8 mouse cellular contexts compared by ENCODE assay signal in genomic region chr9:53340328-53340916, GRCm38 (mm10). TPM values are rescaled to one million over a fixed set of nuclear protein-coding genes. Genes with fewer than 3 reads are reported as not detected.
DNase-seq lines count a peak whose midpoint lies in the region; ATAC-seq and TF ChIP-seq lines count a peak whose summit lies in the region.

No protein-coding gene starts in this region.

- peaks cover 6% of the 10 kb centered on the region; the same call in 1 of the 2 replicates for H3K79me2 ChIP-seq in liver, adult 2 months (ENCODE audit: control insufficient read depth, insufficient read depth, low read length)

- intact Hi-C loops in left cerebral cortex, postnatal 36 days (cut with DNase I), result loop anchor here (2.0 kb wide), 1 partner anchor 44 kb away; the partner anchor contains the start of gene Kdelc2

- peak overlapping the region; percentile 59 for H3K4me3 ChIP-seq in liver, adult 2 months (ENCODE audit: insufficient read depth, low read depth, low read length)
- peak overlapping the region; percentile 38 for H3K4me3 ChIP-seq in forebrain, postnatal 0 days (ENCODE audit: low read depth, low read length)
- H3K4me3 ChIP-seq in limb, embryonic 15.5 days, result peak overlapping the region; percentile 49
- peak overlapping the region; percentile 75 for H3K4me3 ChIP-seq in small intestine, adult 2 months (ENCODE audit: low read depth, low read length)

- no peak for TF ChIP-seq CTCF in liver, adult 2 months (IDR thresholded peaks at IDR 0.05; ENCODE audit: low read depth, low read length)
- no peak for TF ChIP-seq CTCF in forebrain, postnatal 0 days (IDR thresholded peaks at IDR 0.05; ENCODE audit: low read depth)
- no peak for TF ChIP-seq CTCF in small intestine, adult 2 months (IDR thresholded peaks at IDR 0.05; ENCODE audit: extremely low read depth, insufficient read length, insufficient replicate concordance, low read depth, low read length)

- DNase-seq in liver, adult 2 months (ENCODE audit: extremely low read depth, low read depth, low spot score), result peak; percentile 91
- DNase-seq in liver, result no peak
- peak; percentile 1 for DNase-seq in forebrain, postnatal 0 days
- no peak for DNase-seq in adrenal gland, adult 18-20 months (ENCODE audit: low spot score in 2 of 2)
- DNase-seq in left cerebral cortex, postnatal 36 days (ENCODE audit: low spot score in 2 of 2), result no peak
- DNase-seq in layer of hippocampus, adult 18-20 months (ENCODE audit: low spot score in 2 of 2), result no peak

- H3K9ac ChIP-seq in liver, adult 2 months (ENCODE audit: low read depth, low read length), result peak overlapping the region; percentile 47
- no peak overlapping the region; the same call in 1 of the 2 replicates for H3K9ac ChIP-seq in forebrain, postnatal 0 days
- peak overlapping the region; percentile 8 for H3K9ac ChIP-seq in limb, embryonic 15.5 days

- peak overlapping the region; percentile 97 for H3K27ac ChIP-seq in liver, adult 2 months (replicated peaks; ENCODE audit: insufficient read depth, low read depth, low read length)
- no peak overlapping the region for H3K27ac ChIP-seq in forebrain, postnatal 0 days (ENCODE audit: low read depth, low read length)
- 0 out of 2 replicates have a peak overlapping the region, but pooled peaks have one; percentile 1 for H3K27ac ChIP-seq in limb, embryonic 15.5 days
- H3K27ac ChIP-seq in small intestine, adult 2 months (ENCODE audit: insufficient read depth, low read depth, low read length), result peak overlapping the region; percentile 70

- H3K9me3 ChIP-seq in forebrain, postnatal 0 days (ENCODE audit: low read length), result no peaks in the 10 kb centered on the region
- H3K9me3 ChIP-seq in limb, embryonic 15.5 days, result no peaks in the 10 kb centered on the region

- 11% methylated on average over 17 of the region's 17 CpGs for WGBS in liver, adult 2 months
- 37% methylated on average over 17 of the region's 17 CpGs for WGBS in forebrain, postnatal 0 days
- whole genome bisulfite sequencing in limb, embryonic 15.5 days, result 13% methylated on average over 17 of the region's 17 CpGs
- 11% methylated on average over 17 of the region's 17 CpGs for WGBS in small intestine, adult 2 months

- H3K4me2 ChIP-seq in forebrain, postnatal 0 days (ENCODE audit: low read depth), result peak overlapping the region; percentile 59
- H3K4me2 ChIP-seq in limb, embryonic 15.5 days, result peak overlapping the region; percentile 89

- no peak for ATAC-seq in forebrain, postnatal 0 days
- no peak for ATAC-seq in limb, embryonic 15.5 days (ENCODE audit: insufficient number of reproducible peaks, low FRiP score, low TSS enrichment, low read depth)

- H3K36me3 ChIP-seq in liver, adult 2 months (ENCODE audit: control insufficient read depth, insufficient read depth, low read length), result no peaks in the 10 kb centered on the region
- no peaks in the 10 kb centered on the region for H3K36me3 ChIP-seq in forebrain, postnatal 0 days (ENCODE audit: insufficient read depth)
- H3K36me3 ChIP-seq in limb, embryonic 15.5 days, result no peaks in the 10 kb centered on the region
- H3K36me3 ChIP-seq in small intestine, adult 2 months (ENCODE audit: control insufficient read depth, insufficient read depth, low read length), result no peaks in the 10 kb centered on the region

- peaks cover 16% of the 10 kb centered on the region for H3K4me1 ChIP-seq in liver, adult 2 months (ENCODE audit: control insufficient read depth, insufficient read depth, low read length)
- H3K4me1 ChIP-seq in forebrain, postnatal 0 days (ENCODE audit: insufficient read depth), result no peaks in the 10 kb centered on the region
- peaks cover 7% of the 10 kb centered on the region for H3K4me1 ChIP-seq in limb, embryonic 15.5 days
- peaks cover 3% of the 10 kb centered on the region; the same call in 1 of the 2 replicates for H3K4me1 ChIP-seq in small intestine, adult 2 months (ENCODE audit: control insufficient read depth, insufficient read depth, insufficient read length, low read length)

- no peaks in the 10 kb centered on the region for H3K27me3 ChIP-seq in liver, adult 2 months (ENCODE audit: control insufficient read depth, insufficient read depth, low read length)
- no peaks in the 10 kb centered on the region; the same call in 1 of the 2 replicates for H3K27me3 ChIP-seq in forebrain, postnatal 0 days (ENCODE audit: insufficient read depth, low read length)
- no peaks in the 10 kb centered on the region for H3K27me3 ChIP-seq in limb, embryonic 15.5 days
- H3K27me3 ChIP-seq in small intestine, adult 2 months (ENCODE audit: control insufficient read depth, insufficient read depth, low read length), result no peaks in the 10 kb centered on the region

- TF ChIP-seq POLR2A in liver, adult 2 months (IDR thresholded peaks at IDR 0.05; ENCODE audit: extremely low read depth, insufficient read depth, low read length), result no peak
- TF ChIP-seq POLR2A in small intestine, adult 2 months (IDR thresholded peaks at IDR 0.05; ENCODE audit: low read depth, low read length), result no peak

RNA-seq across cellular contexts. Expression of gene Exph5, which starts 39.0 kb away (rescaled TPM):
- 11.9 and 12.6 TPM in 2 replicates for total RNA-seq in liver, adult 2 months (2014; rRNA removed)
- 1.9 and 2.7 TPM in 2 replicates for polyA plus RNA-seq in liver, adult 2 months (2012; rRNA removed)
- total RNA-seq in forebrain, postnatal 0 days (2014; rRNA removed), result 0.46 and 0.48 TPM in 2 replicates
- polyA plus RNA-seq in forebrain, postnatal 0 days (2015; fragmentation: Nextera tagmentation; extraction: Ambion mirVana), result 0.10 and 0.25 TPM in 2 replicates
- 2.6 and 2.7 TPM in 2 replicates for polyA plus RNA-seq in limb, embryonic 15.5 days (2015; fragmentation: Nextera tagmentation; extraction: Ambion mirVana)
- 1.3 and 2.6 TPM in 2 replicates for polyA plus RNA-seq in small intestine, adult 2 months (2012; rRNA removed)
- under 1 TPM; 0.13 to 0.20 TPM for total RNA-seq in adrenal gland, adult 18-20 months (2021)
- 10 to 100 TPM; 26.8 to 29.0 TPM for total RNA-seq in left cerebral cortex, postnatal 36 days (2021)
- 1 to 10 TPM; 4.4 to 4.5 TPM for total RNA-seq in layer of hippocampus, adult 18-20 months (2021)

RNA-seq across cellular contexts. Expression of gene Kdelc2, which starts 43.4 kb away (rescaled TPM):
- total RNA-seq in liver, adult 2 months (2014; rRNA removed), result 5.6 and 6.2 TPM in 2 replicates
- 2.0 and 2.4 TPM in 2 replicates for polyA plus RNA-seq in liver, adult 2 months (2012; rRNA removed)
- total RNA-seq in forebrain, postnatal 0 days (2014; rRNA removed), result 5.2 and 11.1 TPM in 2 replicates
- polyA plus RNA-seq in forebrain, postnatal 0 days (2015; fragmentation: Nextera tagmentation; extraction: Ambion mirVana), result 4.3 and 5.5 TPM in 2 replicates
- 31.9 and 32.4 TPM in 2 replicates for polyA plus RNA-seq in limb, embryonic 15.5 days (2015; fragmentation: Nextera tagmentation; extraction: Ambion mirVana)
- polyA plus RNA-seq in small intestine, adult 2 months (2012; rRNA removed), result 1.5 and 2.6 TPM in 2 replicates
- total RNA-seq in adrenal gland, adult 18-20 months (2021), result 1 to 10 TPM; 7.9 to 9.3 TPM
- total RNA-seq in left cerebral cortex, postnatal 36 days (2021), result 1 to 10 TPM; 6.1 to 6.6 TPM
- 1 to 10 TPM; 5.3 to 6.4 TPM for total RNA-seq in layer of hippocampus, adult 18-20 months (2021)

Comparison
In these comparisons a context has a peak if more than half of its experiments do, and no peak if none do; other contexts are left out.
1. DNase-seq: peak in liver, adult 2 months (single experiment) and forebrain, postnatal 0 days (single experiment); none in liver (single experiment), adrenal gland, adult 18-20 months (0 of 2), left cerebral cortex, postnatal 36 days (0 of 2) and layer of hippocampus, adult 18-20 months (0 of 2).
2. Peak in every context shown above with its lines, with median percentiles within 50 percentile points of each other: H3K4me3 ChIP-seq.